Mouse (Mus musculus): ENCODE data around the gene A630001G21Rik. TPM values are rescaled to one million over a fixed set of nuclear protein-coding genes. Genes with fewer than 3 reads are reported as not detected.
A peak's percentile ranks its signal among the peaks of the same experiment; 100 is the strongest.

The A630001G21Rik gene
- total RNA-seq, 2 experiments from 2014 or later: 0.59 to 0.79 TPM

- H3K27ac ChIP-seq: no peak overlapping the region
- no peak overlapping the region for H3K4me3 ChIP-seq
- TF ChIP-seq CTCF (conservative IDR thresholded peaks at IDR 0.05): no peak
- DNase-seq (ENCODE audit: low spot score in 2 of 2): no peak
Measured at GRCm38 (mm10) chr1:85739819-85740218, 38.6 kb downstream of the A630001G21Rik start.

GRCm38 (mm10) chr1:85739000-85739399, 39.4 kb downstream of the A630001G21Rik start:
- no peak overlapping the region for H3K27ac ChIP-seq
- H3K4me3 ChIP-seq: no peak overlapping the region
- TF ChIP-seq CTCF (conservative IDR thresholded peaks at IDR 0.05): no peak
- no peak for DNase-seq (ENCODE audit: low spot score in 2 of 2)

- Histone ChIP-seq H3K4me3 (peak overlapping the region; percentile 22; the same call in 1 of the 2 replicates), H3K27ac (no peak overlapping the region)
- peak; percentile 52 to 82 for DNase-seq (ENCODE audit: low spot score in 2 of 2)
- peak; percentile 98 for TF ChIP-seq CTCF (conservative IDR thresholded peaks at IDR 0.05)
Measured at GRCm38 (mm10) chr1:85736355-85737184, 41.9 kb downstream of the A630001G21Rik start.

- no peak for TF ChIP-seq CTCF (conservative IDR thresholded peaks at IDR 0.05)
- DNase-seq (ENCODE audit: low spot score in 2 of 2): no peak
- Histone ChIP-seq H3K4me3 (no peak overlapping the region; the same call in 1 of the 2 replicates), H3K27ac (no peak overlapping the region)
Measured at GRCm38 (mm10) chr1:85735463-85736123, 42.9 kb downstream of the A630001G21Rik start.

GRCm38 (mm10) chr1:85734511-85734910, 43.9 kb downstream of the A630001G21Rik start:
- H3K27ac ChIP-seq: no peak overlapping the region
- H3K4me3 ChIP-seq: no peak overlapping the region
- DNase-seq (ENCODE audit: low spot score in 2 of 2): no peak
- no peak for TF ChIP-seq CTCF (conservative IDR thresholded peaks at IDR 0.05)

GRCm38 (mm10) chr1:85732581-85732980, 45.9 kb downstream of the A630001G21Rik start:
- DNase-seq (ENCODE audit: low spot score in 2 of 2): no peak
- Histone ChIP-seq H3K4me3 (no peak overlapping the region), H3K27ac (no peak overlapping the region)
- TF ChIP-seq CTCF (conservative IDR thresholded peaks at IDR 0.05): no peak

GRCm38 (mm10) chr1:85730471-85730870, 48.0 kb downstream of the A630001G21Rik start:
- H3K4me3 ChIP-seq: no peak overlapping the region
- no peak for DNase-seq (ENCODE audit: low spot score in 2 of 2)
- TF ChIP-seq CTCF (conservative IDR thresholded peaks at IDR 0.05): no peak
- no peak overlapping the region for H3K27ac ChIP-seq

- no peak for TF ChIP-seq CTCF (conservative IDR thresholded peaks at IDR 0.05)
- no peak overlapping the region for H3K4me3 ChIP-seq
- no peak overlapping the region for H3K27ac ChIP-seq
- no peak for DNase-seq (ENCODE audit: low spot score in 2 of 2)
Measured at GRCm38 (mm10) chr1:85720220-85720893, 58.1 kb downstream of the A630001G21Rik start.

GRCm38 (mm10) chr1:85719049-85719448, 59.4 kb downstream of the A630001G21Rik start:
- no peak for TF ChIP-seq CTCF (conservative IDR thresholded peaks at IDR 0.05)
- Histone ChIP-seq H3K27ac (no peak overlapping the region), H3K4me3 (no peak overlapping the region)
- DNase-seq (ENCODE audit: low spot score in 2 of 2): no peak

GRCm38 (mm10) chr1:85716447-85717027, 61.9 kb downstream of the A630001G21Rik start:
- Histone ChIP-seq H3K4me3 (no peak overlapping the region), H3K27ac (no peak overlapping the region)
- TF ChIP-seq CTCF (conservative IDR thresholded peaks at IDR 0.05): no peak
- no peak for DNase-seq (ENCODE audit: low spot score in 2 of 2)

GRCm38 (mm10) chr1:85714501-85714900, 63.9 kb downstream of the A630001G21Rik start:
- no peak for DNase-seq (ENCODE audit: low spot score in 2 of 2)
- H3K27ac ChIP-seq: no peak overlapping the region
- TF ChIP-seq CTCF (conservative IDR thresholded peaks at IDR 0.05): no peak
- no peak overlapping the region for H3K4me3 ChIP-seq

- DNase-seq (ENCODE audit: low spot score in 2 of 2): no peak
- no peak overlapping the region for H3K27ac ChIP-seq
- no peak for TF ChIP-seq CTCF (conservative IDR thresholded peaks at IDR 0.05)
- no peak overlapping the region for H3K4me3 ChIP-seq
Measured at GRCm38 (mm10) chr1:85706754-85707153, 71.7 kb downstream of the A630001G21Rik start.

- H3K27ac ChIP-seq: no peak overlapping the region
- DNase-seq (ENCODE audit: low spot score in 2 of 2): no peak
- H3K4me3 ChIP-seq: no peak overlapping the region
- no peak for TF ChIP-seq CTCF (conservative IDR thresholded peaks at IDR 0.05)
Measured at GRCm38 (mm10) chr1:85705552-85705951, 72.9 kb downstream of the A630001G21Rik start.

All from layer of hippocampus, adult 2 months (tissue).